Mouse (Mus musculus): ENCODE measurements around the gene Slc45a2. TPM values are rescaled to one million over a fixed set of nuclear protein-coding genes. Genes with fewer than 3 reads are reported as not detected.

The Slc45a2 gene
- total and polyA plus RNA-seq, 3 experiments, result not detected

GRCm38 (mm10) chr15:10982064-10982435 lies 18.5 kb upstream of the Slc45a2 start:
- H3K27me3 ChIP-seq (replicated peaks), result no peaks in the 10 kb centered on the region
- H3K9me3 ChIP-seq (replicated peaks; ENCODE audit: low read length), result no peaks in the 10 kb centered on the region
- peak overlapping the region; percentile 71 to 93 (median 73) for H3K4me3 ChIP-seq (replicated peaks in 1 of 3; ENCODE audit: low read depth in 2 of 3, low read length in 2 of 3, poor library complexity in 1 of 3)
- H3K79me2 ChIP-seq (replicated peaks; ENCODE audit: control insufficient read depth, extremely low read depth, insufficient read depth, poor library complexity, severe bottlenecking), result no peaks in the 10 kb centered on the region
- no peak for TF ChIP-seq BHLHE40 (IDR thresholded peaks at IDR 0.05; ENCODE audit: low read depth, low read length)
- no peak for TF ChIP-seq ELF1 (IDR thresholded peaks at IDR 0.05; ENCODE audit: low read depth, low read length)
- no peak for TF ChIP-seq ETS1 (conservative IDR thresholded peaks at IDR 0.05; ENCODE audit: low read depth, low read length)
- TF ChIP-seq KAT2A (IDR thresholded peaks at IDR 0.05; ENCODE audit: insufficient replicate concordance, low read length), result no peak
- TF ChIP-seq MXI1 (IDR thresholded peaks at IDR 0.05; ENCODE audit: low read depth, low read length), result no peak
- TF ChIP-seq NRF1 (IDR thresholded peaks at IDR 0.05; ENCODE audit: low read depth, low read length), result no peak
- TF ChIP-seq RCOR1 (conservative IDR thresholded peaks at IDR 0.05; ENCODE audit: low read depth, low read length), result no peak
- no peak for TF ChIP-seq EP300 (IDR thresholded peaks at IDR 0.05; ENCODE audit: low read length)
- TF ChIP-seq POLR2A (IDR thresholded peaks at IDR 0.05; ENCODE audit: low read depth, low read length), result no peak
- no peak for TF ChIP-seq ZNF384 (IDR thresholded peaks at IDR 0.05; ENCODE audit: low read depth, low read length)
- TF ChIP-seq RAD21 (IDR thresholded peaks at IDR 0.05; ENCODE audit: low read depth, low read length), result no peak
- TF ChIP-seq HCFC1 (IDR thresholded peaks at IDR 0.05; ENCODE audit: low read depth, low read length), result no peak
- no peak for TF ChIP-seq USF2 (conservative IDR thresholded peaks at IDR 0.05; ENCODE audit: low read depth, low read length)
- TF ChIP-seq POLR2AphosphoS2 (IDR thresholded peaks at IDR 0.05; ENCODE audit: low read depth, low read length), result no peak
- TF ChIP-seq USF1 (IDR thresholded peaks at IDR 0.05; ENCODE audit: low read depth, low read length), result no peak
- TF ChIP-seq TCF12 (IDR thresholded peaks at IDR 0.05; ENCODE audit: low read depth, low read length), result no peak
- no peak for TF ChIP-seq TBP (conservative IDR thresholded peaks at IDR 0.05; ENCODE audit: low read depth, low read length)
- H3K4me1 ChIP-seq (ENCODE audit: control insufficient read depth in 1 of 2, insufficient read depth in 2 of 2), result peaks cover 0 to 18% of the 10 kb centered on the region in 2 experiments; a peak in 2 of 4 replicates
- DNase-seq (ENCODE audit: extremely low read depth), result peak; percentile 17
- H3K9ac ChIP-seq (ENCODE audit: insufficient read depth, low read depth), result peak overlapping the region; percentile 82
- H3K27ac ChIP-seq (ENCODE audit: insufficient read depth, low read depth), result no peak overlapping the region
- dilution Hi-C loops (cut with MboI; ENCODE audit: extremely low pct_ligation_motif_present, extremely low pct_unique_long_range_greater_than_20kb, low sequenced_read_pairs), result no loop called here
- peaks cover 10 to 32% of the 10 kb centered on the region in 2 experiments for H3K36me3 ChIP-seq (replicated peaks in 1 of 2; ENCODE audit: control insufficient read depth in 1 of 2, insufficient read depth in 1 of 2, low read length in 1 of 2)
- peak overlapping the region; percentile 72 for H3K4me2 ChIP-seq (ENCODE audit: insufficient read depth, low read depth, poor library complexity, severe bottlenecking)
- in situ Hi-C loops (cut with MboI; ENCODE audit: low pct_ligation_motif_present, low pct_unique_long_range_greater_than_20kb, low sequenced_read_pairs), result no loop called here

- Histone ChIP-seq H3K4me1 (ENCODE audit: control insufficient read depth in 1 of 2, insufficient read depth in 2 of 2) (peaks cover 0 to 11% of the 10 kb centered on the region in 2 experiments; a peak in 2 of 4 replicates), H3K4me3 (replicated peaks in 1 of 3; ENCODE audit: low read depth in 2 of 3, low read length in 2 of 3, poor library complexity in 1 of 3) (no peak overlapping the region), H3K9ac (ENCODE audit: insufficient read depth, low read depth) (no peak overlapping the region), H3K79me2 (replicated peaks; ENCODE audit: control insufficient read depth, extremely low read depth, insufficient read depth, poor library complexity, severe bottlenecking) (no peaks in the 10 kb centered on the region), H3K9me3 (replicated peaks; ENCODE audit: low read length) (no peaks in the 10 kb centered on the region), H3K36me3 (replicated peaks in 1 of 2; ENCODE audit: control insufficient read depth in 1 of 2, insufficient read depth in 1 of 2, low read length in 1 of 2) (peaks cover 30 to 61% of the 10 kb centered on the region in 2 experiments), H3K4me2 (ENCODE audit: insufficient read depth, low read depth, poor library complexity, severe bottlenecking) (no peak overlapping the region), H3K27ac (ENCODE audit: insufficient read depth, low read depth) (no peak overlapping the region), H3K27me3 (replicated peaks) (no peaks in the 10 kb centered on the region)
- in situ Hi-C loops (cut with MboI; ENCODE audit: low pct_ligation_motif_present, low pct_unique_long_range_greater_than_20kb, low sequenced_read_pairs) (no loop called here), dilution Hi-C loops (cut with MboI; ENCODE audit: extremely low pct_ligation_motif_present, extremely low pct_unique_long_range_greater_than_20kb, low sequenced_read_pairs) (no loop called here)
- no peak for DNase-seq (ENCODE audit: extremely low read depth)
- TF ChIP-seq CHD2 (IDR thresholded peaks at IDR 0.05; ENCODE audit: low read length) (no peak), TCF12 (IDR thresholded peaks at IDR 0.05; ENCODE audit: low read depth, low read length) (no peak), SMC3 (IDR thresholded peaks at IDR 0.05; ENCODE audit: low read depth, low read length) (no peak), RCOR1 (conservative IDR thresholded peaks at IDR 0.05; ENCODE audit: low read depth, low read length) (no peak), MAZ (IDR thresholded peaks at IDR 0.05; ENCODE audit: low read depth, low read length) (no peak), ZC3H11A (IDR thresholded peaks at IDR 0.05; ENCODE audit: low read depth, low read length) (no peak), ELF1 (IDR thresholded peaks at IDR 0.05; ENCODE audit: low read depth, low read length) (no peak), ZMIZ1 (IDR thresholded peaks at IDR 0.05; ENCODE audit: low read depth, low read length) (no peak), HCFC1 (IDR thresholded peaks at IDR 0.05; ENCODE audit: low read depth, low read length) (no peak), POLR2AphosphoS2 (IDR thresholded peaks at IDR 0.05; ENCODE audit: low read depth, low read length) (no peak), E2F4 (IDR thresholded peaks at IDR 0.05; ENCODE audit: insufficient replicate concordance, low read depth, low read length) (no peak), UBTF (IDR thresholded peaks at IDR 0.05; ENCODE audit: low read depth, low read length) (no peak), SIN3A (IDR thresholded peaks at IDR 0.05; ENCODE audit: low read length) (no peak), GABPA (IDR thresholded peaks at IDR 0.05; ENCODE audit: insufficient replicate concordance, low read depth, low read length) (no peak), RAD21 (IDR thresholded peaks at IDR 0.05; ENCODE audit: low read depth, low read length) (no peak), EP300 (IDR thresholded peaks at IDR 0.05; ENCODE audit: low read length) (no peak), ZNF384 (IDR thresholded peaks at IDR 0.05; ENCODE audit: low read depth, low read length) (no peak), MAFK (IDR thresholded peaks at IDR 0.05; ENCODE audit: insufficient replicate concordance, low read length) (no peak), TBP (conservative IDR thresholded peaks at IDR 0.05; ENCODE audit: low read depth, low read length) (no peak)
Measured at GRCm38 (mm10) chr15:10985756-10986155, 14.8 kb upstream of the Slc45a2 start.

Data from CH12.LX (cell line).